Mouse (Mus musculus): ENCODE data around the gene E130308A19Rik. TPM values are rescaled to one million over a fixed set of nuclear protein-coding genes. Genes with fewer than 3 reads are reported as not detected.

E130308A19Rik gene
- total RNA-seq, 4 experiments from 2014 or later: 6.2 to 7.7 (median 7.2) TPM

Other genes starting within 250 kb of the E130308A19Rik start
- 1 to 10 TPM in 1 of 4 experiments, under 1 TPM in 3; 0.31 to 2.2 (median 0.83) TPM for gene Susd1, start 187.6 kb upstream of the E130308A19Rik start, total RNA-seq (2022)
- gene Ptbp3, start 76.8 kb upstream of the E130308A19Rik start, total RNA-seq (2022): 10 to 100 TPM; 18.3 to 25.8 (median 22.7) TPM
- gene Hsdl2, start 44.6 kb upstream of the E130308A19Rik start, total RNA-seq (2022): 100 to 1,000 TPM; 207 to 255 (median 235) TPM
- 10 to 100 TPM in 2 of 4 experiments, 1 to 10 TPM in 2; 9.4 to 12.3 (median 10.8) TPM for gene Inip, start 175.4 kb downstream of the E130308A19Rik start, total RNA-seq (2022)
- 1 to 10 TPM; 4.1 to 6.8 (median 5.5) TPM for gene Snx30, start 179.6 kb downstream of the E130308A19Rik start, total RNA-seq (2022)

Data from heart, adult 8-10 months (tissue).